8 mouse cellular contexts compared by ENCODE assay signal in the genomic region with DNA sequence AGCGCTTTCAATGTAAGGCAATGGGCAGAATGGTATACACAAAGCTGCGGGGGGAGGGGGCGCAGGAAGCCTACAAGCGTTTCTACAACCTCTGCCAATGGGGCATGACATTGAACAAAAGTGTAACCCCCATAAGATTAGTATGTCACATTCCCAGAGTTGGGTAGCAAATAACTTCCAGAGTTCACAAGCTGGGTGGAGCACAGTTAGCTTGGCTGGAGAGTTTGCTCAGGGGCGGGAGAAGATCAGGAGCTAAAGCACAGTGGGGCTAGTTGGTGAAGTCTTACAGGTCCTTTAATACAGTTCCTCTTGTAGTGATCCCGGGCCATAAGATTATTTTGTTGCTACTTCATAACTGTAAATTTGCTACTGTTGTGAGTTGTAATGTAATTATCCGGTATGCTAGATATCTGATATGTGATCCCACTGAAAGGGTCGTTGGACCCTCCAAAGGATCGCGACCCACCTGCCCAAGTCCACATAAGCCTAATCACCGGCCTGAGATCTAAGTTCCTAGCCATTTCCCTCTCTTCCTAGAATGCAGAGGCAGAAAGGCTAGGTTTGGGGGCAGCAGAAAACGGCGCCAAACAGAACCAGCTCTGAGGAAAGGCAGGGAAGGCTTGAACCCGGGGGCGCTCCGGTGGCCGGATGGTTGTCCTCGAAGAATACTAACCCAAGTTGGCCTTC. TPM values are rescaled to one million over a fixed set of nuclear protein-coding genes. Genes with fewer than 3 reads are reported as not detected.
DNase-seq lines count a peak whose midpoint lies in the region; ATAC-seq and TF ChIP-seq lines count a peak whose summit lies in the region.

No protein-coding gene starts in this region.

- H3K79me2 ChIP-seq in myocyte (ENCODE audit: control insufficient read depth, insufficient read depth): peaks cover 42% of the 10 kb centered on the region

- no peak for TF ChIP-seq POLR2A in myocyte (IDR thresholded peaks at IDR 0.05; ENCODE audit: insufficient read length, low read depth)

- no peaks in the 10 kb centered on the region for H3K27me3 ChIP-seq in forebrain, embryonic 13.5 days
- H3K27me3 ChIP-seq in myocyte (ENCODE audit: control insufficient read depth, insufficient read depth, insufficient read length): no peaks in the 10 kb centered on the region

- H3K4me3 ChIP-seq in forebrain, embryonic 13.5 days: peak overlapping the region; percentile 99
- peak overlapping the region; percentile 85 for H3K4me3 ChIP-seq in myocyte

- DNase-seq in heart, adult 9 months (ENCODE audit: low spot score in 2 of 2): peak; percentile 19 to 29
- DNase-seq in heart, postnatal 36 days: no peak
- peak; percentile 46 for DNase-seq in NIH3T3 (ENCODE audit: low read depth)
- peak; percentile 21 for DNase-seq in large intestine, adult 2 months (ENCODE audit: low read depth, low spot score)
- DNase-seq in left cerebral cortex, adult 18-20 months (ENCODE audit: low spot score in 2 of 2): no peak
- DNase-seq in urinary bladder, adult 2 months (ENCODE audit: low spot score): no peak

- H3K4me1 ChIP-seq in forebrain, embryonic 13.5 days: peaks cover 36% of the 10 kb centered on the region

- H3K27ac ChIP-seq in forebrain, embryonic 13.5 days: peak overlapping the region; percentile 81

- ATAC-seq in forebrain, embryonic 13.5 days: peak; percentile 16

- H3K9me3 ChIP-seq in forebrain, embryonic 13.5 days (replicated peaks): no peaks in the 10 kb centered on the region

- H3K4me2 ChIP-seq in forebrain, embryonic 13.5 days: peak overlapping the region; percentile 95
- peak overlapping the region; percentile 83 for H3K4me2 ChIP-seq in myocyte (ENCODE audit: low read depth)

- intact Hi-C loops in heart, postnatal 36 days (cut with DNase I): loop anchor here (5.0 kb wide), 1 partner anchor 113 kb away; a partner anchor contains a TSS

- H3ac ChIP-seq in myocyte (ENCODE audit: control insufficient read depth, insufficient read length): peak overlapping the region; percentile 75

- WGBS in forebrain, embryonic 13.5 days: 12% methylated on average over 18 of the region's 18 CpGs
- 7% methylated on average over 18 of the region's 18 CpGs for WGBS in large intestine, adult 2 months

- peak overlapping the region; percentile 98 for H3K9ac ChIP-seq in forebrain, embryonic 13.5 days

- H3K36me3 ChIP-seq in forebrain, embryonic 13.5 days (ENCODE audit: poor library complexity, severe bottlenecking): peaks cover 7% of the 10 kb centered on the region; the same call in 1 of the 2 replicates
- peaks cover 5% of the 10 kb centered on the region for H3K36me3 ChIP-seq in myocyte (ENCODE audit: control insufficient read depth, insufficient read depth)

TF ChIP-seq in myocyte, 11 proteins besides CTCF, POLR2A, EP300 and RAD21:
- TF ChIP-seq E2F4 (IDR thresholded peaks at IDR 0.05; ENCODE audit: insufficient read depth): no peak
- no peak for TF ChIP-seq MYOG (IDR thresholded peaks at IDR 0.05; ENCODE audit: control insufficient read depth in 1 of 3, insufficient read depth in 1 of 3, insufficient read length in 2 of 3, low read depth in 2 of 3)
- TF ChIP-seq CEBPB (IDR thresholded peaks at IDR 0.05; ENCODE audit: insufficient read depth, poor library complexity, severe bottlenecking): no peak
- TF ChIP-seq USF1 (IDR thresholded peaks at IDR 0.05; ENCODE audit: low read depth): no peak
- no peak for TF ChIP-seq MAX (IDR thresholded peaks at IDR 0.05; ENCODE audit: low read depth)
- TF ChIP-seq MYOD1 (IDR thresholded peaks at IDR 0.05; ENCODE audit: control insufficient read depth in 1 of 3, insufficient read length in 2 of 3, low read depth in 2 of 3): no peak

RNA-seq across cellular contexts. Expression of a gene that starts 0.4 kb away (rescaled TPM):
- total RNA-seq in heart, postnatal 36 days (2021): 1 to 10 TPM; 2.1 to 2.3 TPM
- 2.4 and 2.7 TPM in 2 replicates for polyA plus RNA-seq in forebrain, embryonic 13.5 days (2015; fragmentation: Nextera tagmentation; extraction: Ambion mirVana)
- 0.46 and 0.81 TPM in 2 replicates for polyA plus RNA-seq in large intestine, adult 2 months (2012; rRNA removed)
- 1.9 TPM for polyA plus RNA-seq in myocyte (2012; fragmentation: generic; extraction: Trizol)
- 1 to 10 TPM in 1 of 2 experiments, under 1 TPM in 1; 1.00 to 2.3 TPM for total RNA-seq in left cerebral cortex, adult 18-20 months (2021)
- polyA plus RNA-seq in urinary bladder, adult 2 months (2012; rRNA removed): 2.3 and 2.7 TPM in 2 replicates

RNA-seq across cellular contexts. Expression of a gene that starts 0.5 kb away (rescaled TPM):
- total RNA-seq in heart, postnatal 36 days (2021): 100 to 1,000 TPM; 681 to 829 TPM
- 94.2 and 109 TPM in 2 replicates for polyA plus RNA-seq in forebrain, embryonic 13.5 days (2015; fragmentation: Nextera tagmentation; extraction: Ambion mirVana)
- polyA plus RNA-seq in large intestine, adult 2 months (2012; rRNA removed): 134 and 207 TPM in 2 replicates
- 219 TPM for polyA plus RNA-seq in myocyte (2012; fragmentation: generic; extraction: Trizol)
- 100 to 1,000 TPM; 147 to 157 TPM for total RNA-seq in left cerebral cortex, adult 18-20 months (2021)
- 128 and 139 TPM in 2 replicates for polyA plus RNA-seq in urinary bladder, adult 2 months (2012; rRNA removed)

RNA-seq across cellular contexts. Expression of a gene that starts 40.9 kb away (rescaled TPM):
- 1 to 10 TPM; 3.6 to 3.9 TPM for total RNA-seq in heart, postnatal 36 days (2021)
- polyA plus RNA-seq in forebrain, embryonic 13.5 days (2015; fragmentation: Nextera tagmentation; extraction: Ambion mirVana): 8.6 and 12.2 TPM in 2 replicates
- 0.97 and 1.2 TPM in 2 replicates for polyA plus RNA-seq in large intestine, adult 2 months (2012; rRNA removed)
- polyA plus RNA-seq in myocyte (2012; fragmentation: generic; extraction: Trizol): 0.53 TPM
- 10 to 100 TPM; 31.4 to 32.8 TPM for total RNA-seq in left cerebral cortex, adult 18-20 months (2021)
- polyA plus RNA-seq in urinary bladder, adult 2 months (2012; rRNA removed): 0.32 and 0.34 TPM in 2 replicates

Comparison
In these comparisons a context has a peak if more than half of its experiments do, and no peak if none do; other contexts are left out.
1. DNase-seq: peak in heart, adult 9 months (2 of 2), NIH3T3 (single experiment) and large intestine, adult 2 months (single experiment); none in heart, postnatal 36 days (0 of 2), left cerebral cortex, adult 18-20 months (0 of 2) and urinary bladder, adult 2 months (single experiment).